Mouse (Mus musculus) embryo, embryonic 10 days (tissue): ENCODE measurements around the gene Lamtor4.

ENCODE experiments used
- DNase-seq: peaks from one replicate; pipeline ENCODE4 v3.0.0-alpha.2; 2015; ENCODE audit warnings: low spot score

Lamtor4 gene

GRCm38 (mm10) chr5:138260834-138261233 lies 5.6 kb downstream of the Lamtor4 start:
- DNase-seq: no peak

DNA sequence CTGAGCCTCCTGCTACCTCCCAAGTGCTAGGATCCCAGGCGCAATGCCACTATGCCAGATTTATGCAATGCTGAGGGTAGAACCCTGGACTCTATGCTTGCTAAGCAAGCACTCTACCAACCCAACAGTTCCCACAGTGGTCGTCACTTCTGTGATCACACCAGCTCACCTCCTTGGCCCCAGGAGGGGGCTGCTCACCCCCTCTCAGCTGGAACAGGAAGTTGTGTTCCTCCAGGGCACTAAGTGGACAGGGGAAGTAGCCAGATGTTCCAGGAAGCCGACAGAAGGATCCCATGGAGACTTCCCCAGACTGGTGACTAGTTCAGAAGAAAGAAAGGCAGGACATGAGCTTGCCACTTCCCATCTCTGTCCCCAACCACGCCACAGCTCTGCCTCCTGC lies 6.7 kb downstream of the Lamtor4 start:
- DNase-seq: no peak

GRCm38 (mm10) chr5:138262582-138263240 lies 7.4 kb downstream of the Lamtor4 start:
- DNase-seq: no peak

- DNase-seq: peak; percentile 97
These were observed 8.3 kb downstream of the Lamtor4 start, which contains the start of gene BC037034 for GRCm38 (mm10) chr5:138263260-138264206. Gene BC037034 (minus strand): TSS chr5:138264033.

GRCm38 (mm10) chr5:138264207-138264578 lies 8.9 kb downstream of the Lamtor4 start:
- no peak for DNase-seq

GRCm38 (mm10) chr5:138265712-138266111 lies 10.4 kb downstream of the Lamtor4 start:
- DNase-seq: no peak

DNA sequence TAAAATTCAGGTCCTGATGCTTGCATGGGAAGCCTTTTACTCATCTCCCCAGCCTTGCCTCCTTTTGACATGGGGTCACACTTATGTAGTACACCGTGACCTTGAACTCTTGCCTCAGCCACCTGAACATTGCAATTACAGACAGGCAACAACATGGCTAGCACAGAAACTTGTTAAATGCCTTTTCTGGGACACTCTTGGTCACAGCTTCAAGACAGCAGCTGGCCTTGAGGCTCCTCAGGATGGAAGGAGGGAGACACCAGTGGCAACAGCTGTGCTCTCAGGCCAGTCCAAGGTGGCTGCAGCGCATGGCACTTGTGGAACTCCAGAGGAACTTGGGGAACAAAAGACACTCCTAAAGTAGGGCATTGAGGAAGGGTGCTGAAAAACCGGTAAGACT lies 11.8 kb downstream of the Lamtor4 start:
- no peak for DNase-seq

DNA sequence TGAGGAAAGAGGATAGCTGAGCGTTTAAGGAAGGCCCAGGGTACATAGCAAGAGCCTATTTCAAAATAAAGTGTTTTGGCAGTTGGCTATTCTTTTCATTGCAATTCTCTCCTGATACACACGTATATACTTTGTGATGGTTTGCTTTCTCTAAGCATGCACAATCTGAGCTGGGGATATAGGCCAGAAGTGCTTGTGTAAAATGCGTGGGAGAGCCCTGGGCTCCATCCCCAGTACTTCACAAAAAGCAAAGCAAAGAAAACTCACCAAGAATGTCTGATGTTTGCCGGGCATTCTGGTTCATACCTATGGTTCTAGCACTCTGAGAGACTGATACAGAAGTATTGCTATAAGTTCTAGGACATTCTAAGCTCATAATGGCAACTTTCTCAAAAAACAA lies 13.7 kb downstream of the Lamtor4 start:
- no peak for DNase-seq

DNA sequence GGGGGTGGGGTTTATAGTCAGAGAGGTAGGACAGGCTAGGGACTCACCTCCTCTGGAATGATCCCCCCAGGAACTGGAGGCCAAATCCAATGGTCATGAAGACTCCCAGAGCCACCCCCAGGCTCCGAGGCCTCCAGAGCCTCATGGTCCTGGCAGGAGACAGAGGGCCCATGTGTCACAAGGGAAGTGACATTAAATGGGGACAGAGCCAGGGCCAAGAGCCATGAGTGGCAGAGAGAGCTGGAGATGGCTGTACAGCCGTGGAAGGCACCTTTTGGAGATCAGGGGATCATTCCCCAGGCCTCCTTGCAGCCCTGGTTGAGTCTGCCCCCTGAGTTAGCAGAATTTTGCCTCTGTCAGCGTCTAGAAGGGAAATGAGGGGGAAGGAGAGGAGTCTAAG lies 15.9 kb downstream of the Lamtor4 start:
- no peak for DNase-seq

GRCm38 (mm10) chr5:138272409-138272923 lies 17.2 kb downstream of the Lamtor4 start, which contains the start of gene Gal3st4:
Gene Gal3st4 (minus strand): TSS chr5:138272840.
- peak; percentile 78 for DNase-seq

GRCm38 (mm10) chr5:138274186-138274585 lies 18.9 kb downstream of the Lamtor4 start:
- no peak for DNase-seq

DNA sequence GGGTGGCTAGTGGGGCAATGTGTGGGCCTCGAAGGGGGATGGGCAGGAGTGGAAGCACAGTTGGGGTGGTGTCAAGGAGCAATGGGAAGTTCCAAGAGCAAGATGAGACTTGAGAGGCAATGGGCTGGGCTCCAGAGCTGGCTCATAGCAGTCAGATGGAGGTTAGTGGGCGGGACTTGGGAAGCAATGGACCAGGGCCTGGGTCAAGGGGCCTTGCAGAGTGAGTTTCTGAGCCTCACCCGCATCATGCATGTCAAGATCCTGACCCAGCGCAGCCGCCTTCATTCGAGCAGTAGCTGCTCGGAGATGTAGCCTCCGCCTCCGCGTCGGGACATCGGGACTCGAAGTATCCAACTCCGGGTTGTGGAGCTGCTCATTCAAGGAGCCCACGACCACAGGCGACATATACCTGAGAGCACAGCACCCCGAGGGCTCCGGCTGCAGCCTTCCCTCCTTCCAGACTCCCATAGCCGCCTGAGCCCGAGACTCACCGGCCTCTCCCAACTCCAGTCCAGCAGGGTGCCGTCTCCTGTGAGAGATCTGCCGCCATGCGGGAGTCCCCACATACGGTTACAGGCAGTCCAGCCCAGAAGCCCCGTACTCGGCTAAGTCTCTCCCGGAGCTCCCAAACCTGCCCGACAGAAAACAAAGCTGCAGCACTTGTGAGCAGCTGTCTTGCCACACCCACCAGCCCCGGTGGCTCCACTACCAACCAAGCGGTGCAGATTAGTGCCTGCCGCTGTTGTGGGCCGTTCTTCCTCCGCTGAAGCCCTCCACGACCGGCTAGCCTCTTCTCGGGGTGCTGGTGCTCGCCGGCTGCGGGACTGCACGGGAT lies 20.2 kb downstream of the Lamtor4 start:
- peak; percentile 78 for DNase-seq

DNA sequence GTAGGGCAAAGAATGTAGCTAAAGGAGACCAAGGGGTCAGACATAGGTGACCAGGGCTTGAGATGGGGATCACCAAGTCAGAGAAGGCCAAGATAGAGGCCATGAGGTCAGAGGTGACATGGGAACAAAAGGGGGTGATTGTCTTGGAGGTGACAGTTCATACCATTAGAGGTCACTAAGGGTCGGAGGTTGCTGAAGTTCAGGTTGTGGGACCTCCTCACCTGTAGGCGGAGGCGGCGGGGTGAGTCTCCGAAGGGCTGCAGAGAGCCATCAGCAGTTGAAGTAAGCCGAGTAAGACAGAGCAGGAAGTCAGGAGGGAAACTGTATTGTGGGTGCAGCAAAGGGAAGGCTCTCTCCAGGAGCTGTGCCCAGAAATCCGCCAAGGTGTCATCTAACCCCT lies 22.7 kb downstream of the Lamtor4 start:
- no peak for DNase-seq

DNA sequence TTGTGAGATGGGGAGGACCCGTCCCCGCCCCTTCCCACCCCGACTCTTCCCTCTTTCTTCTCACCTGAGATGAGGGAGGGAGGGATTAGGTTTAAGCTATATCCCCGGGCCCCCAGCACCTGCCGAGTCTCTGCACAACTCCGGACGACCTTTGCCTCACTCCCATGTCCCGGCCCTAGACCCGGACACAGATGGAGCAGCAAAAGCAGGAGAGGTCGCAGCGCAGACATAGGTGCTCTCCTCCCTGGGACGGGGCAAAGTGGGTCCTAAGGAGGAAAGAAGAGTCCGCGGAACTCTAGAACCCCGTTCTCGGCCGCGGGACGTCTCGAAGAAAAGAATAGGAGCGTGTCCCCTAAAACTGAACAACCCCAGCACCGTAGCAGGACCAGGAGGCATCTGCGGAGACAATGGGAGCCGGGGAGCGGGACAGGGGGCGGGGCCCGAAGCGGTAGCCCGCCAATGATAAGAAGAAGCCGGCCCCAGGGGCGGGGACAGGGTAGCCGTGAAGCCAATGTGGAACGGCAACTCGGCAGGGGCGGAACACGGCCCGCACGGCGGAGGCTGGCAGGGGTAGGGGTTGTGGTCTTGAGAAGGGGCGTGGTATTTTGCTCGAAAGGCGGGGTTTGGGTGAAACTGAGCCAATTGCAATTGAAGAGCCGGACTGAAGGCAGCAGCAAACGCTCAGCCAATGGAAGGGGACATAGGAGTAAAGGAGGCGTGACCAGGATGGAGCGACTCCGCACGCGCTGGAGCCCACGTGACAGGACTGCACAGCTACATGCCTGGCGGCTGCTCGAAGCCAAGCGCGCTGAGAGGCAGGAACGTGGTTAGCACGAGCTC lies 24.5 kb downstream of the Lamtor4 start, which contains the start of the genes Gm43720, Gpc2 and Stag3:
Gm43720 (minus strand) TSS at position 374 of the 840 bp plus-strand sequence.
Gpc2 (minus strand) TSS at position 421 of the 840 bp plus-strand sequence.
Stag3 (plus strand) TSS at position 656 of the 840 bp plus-strand sequence.
- peak; percentile 98 for DNase-seq

DNA sequence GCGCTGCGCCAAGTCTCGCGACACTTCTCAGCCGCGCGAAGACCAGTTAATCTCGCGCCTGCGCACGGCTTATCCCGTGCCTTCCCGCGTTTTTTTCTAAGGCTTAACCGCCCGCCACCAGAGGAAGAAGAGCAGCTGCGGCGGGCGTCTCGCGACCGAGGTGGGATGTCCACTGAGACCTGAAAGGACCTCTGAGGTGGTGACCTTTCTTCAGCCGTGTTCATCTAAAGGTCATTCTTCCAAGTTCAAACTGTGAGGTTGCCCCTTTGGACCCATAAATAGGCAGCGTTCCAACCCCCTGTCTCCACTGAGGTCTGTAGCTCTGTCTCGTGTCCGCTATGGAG lies 25.1 kb downstream of the Lamtor4 start:
- DNase-seq: no peak

- DNase-seq: no peak
These were observed 25.5 kb downstream of the Lamtor4 start for GRCm38 (mm10) chr5:138280829-138281228.

DNA sequence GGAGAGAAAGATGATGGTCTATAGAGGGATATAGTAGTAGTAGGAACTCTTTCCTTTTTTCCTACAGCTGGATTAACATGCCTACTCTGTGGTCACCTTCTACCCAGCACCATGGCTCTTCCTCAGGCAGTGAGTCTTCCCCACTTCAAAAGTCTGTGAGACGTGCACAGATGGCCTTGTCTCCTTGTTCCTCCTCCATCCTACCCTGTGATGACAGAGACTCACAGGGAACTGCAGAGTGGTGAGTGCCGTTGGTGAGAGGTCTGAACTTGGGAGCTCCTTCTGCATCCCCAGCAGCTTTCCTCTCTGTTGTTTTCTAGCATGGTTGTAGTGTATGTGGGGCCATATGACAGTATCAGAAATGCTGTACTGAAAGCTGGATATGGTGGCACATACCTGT lies 26.5 kb downstream of the Lamtor4 start:
- DNase-seq: no peak

DNA sequence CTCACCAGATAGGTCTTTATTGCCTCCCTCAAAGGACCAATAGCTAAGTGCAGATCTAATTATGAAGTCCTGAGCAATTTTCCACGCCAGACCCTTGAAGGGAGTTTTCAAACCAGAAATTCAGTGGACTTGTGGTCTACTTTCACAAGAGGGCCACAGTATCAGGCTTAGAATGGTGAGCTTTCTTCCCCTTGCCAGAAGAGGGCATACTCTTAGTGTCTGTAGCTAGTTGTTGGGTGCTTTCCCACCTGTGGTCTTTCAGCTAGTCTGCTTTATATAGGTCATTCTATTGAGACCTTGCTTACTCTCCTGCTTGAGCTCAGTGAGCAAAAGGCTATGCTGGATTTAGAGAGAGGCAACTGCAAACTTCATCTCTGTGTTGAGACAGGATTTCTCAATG lies 28.3 kb downstream of the Lamtor4 start:
- no peak for DNase-seq

- no peak for DNase-seq
These were observed 32.6 kb downstream of the Lamtor4 start for GRCm38 (mm10) chr5:138287861-138288260.

DNA sequence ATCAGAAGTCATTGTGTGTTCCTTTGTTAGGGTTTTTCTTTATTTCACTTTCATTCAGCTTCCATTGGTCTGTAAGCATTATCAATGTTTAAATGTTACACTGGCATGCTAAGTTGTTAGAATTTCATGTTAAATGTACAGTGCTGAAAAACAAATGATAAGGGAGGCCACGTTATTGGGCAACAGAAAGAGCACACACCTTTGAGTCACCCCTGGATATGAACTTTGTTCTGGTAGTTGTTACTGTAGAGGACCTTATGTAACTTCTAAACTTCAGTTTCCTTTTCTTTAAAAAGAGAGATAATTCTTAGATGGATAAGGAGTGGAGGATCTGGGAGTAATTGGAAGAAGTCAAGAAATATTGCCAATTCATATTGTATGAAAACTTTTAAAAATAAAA lies 36.4 kb downstream of the Lamtor4 start:
- DNase-seq: no peak

DNA sequence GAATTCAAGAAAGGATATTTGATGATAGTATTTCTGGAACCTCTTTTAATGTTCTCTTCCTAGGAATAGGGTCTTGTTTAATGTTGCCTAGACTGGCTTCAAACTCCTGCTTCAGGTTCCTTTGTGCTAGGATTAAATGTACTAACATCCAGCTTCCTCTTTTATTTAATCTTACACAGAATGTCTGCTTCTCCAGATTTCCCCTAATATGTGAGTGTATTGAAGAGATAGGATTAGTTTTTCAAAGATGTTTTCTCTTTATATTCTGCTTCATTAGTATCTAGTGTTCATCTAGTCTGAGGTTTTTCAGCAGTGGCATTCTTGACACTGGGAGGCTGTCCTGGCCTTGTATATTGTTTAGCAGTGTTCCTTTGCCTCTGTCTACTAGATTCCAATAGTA lies 38.9 kb downstream of the Lamtor4 start:
- DNase-seq: no peak
